Mouse (Mus musculus): ENCODE measurements at regions not wholly inside any gene's neighbourhood (a gene's known extent, or its start where the extent isn't known, plus 50 kb on each side); places are given as distances from the start of the nearest gene placed in this dataset.

- H3K27me3 ChIP-seq (replicated peaks; ENCODE audit: control insufficient read depth, insufficient read depth, low read length): no peaks in the 10 kb centered on the region
- H3K36me3 ChIP-seq (ENCODE audit: control insufficient read depth, insufficient read depth, low read length): no peaks in the 10 kb centered on the region
- peak overlapping the region; percentile 6 for H3K4me2 ChIP-seq (ENCODE audit: low read depth, low read length)
- peaks cover 24% of the 10 kb centered on the region for H3K4me1 ChIP-seq (ENCODE audit: control insufficient read depth, insufficient read depth, low read length)
- no peaks in the 10 kb centered on the region for H3K9me3 ChIP-seq (ENCODE audit: control insufficient read depth, low read length)
- H3K9ac ChIP-seq (ENCODE audit: low read depth, low read length): peak overlapping the region; percentile 34; the same call in 1 of the 2 replicates
- no peak overlapping the region for H3K4me3 ChIP-seq (ENCODE audit: low read depth, low read length)
- ATAC-seq (ENCODE audit: low read depth) (peak; percentile 41), DNase-seq (ENCODE audit: low spot score) (peak; percentile 50)
- WGBS: 41% methylated on average over 18 of the region's 18 CpGs
- H3K27ac ChIP-seq (replicated peaks; ENCODE audit: low read depth, low read length): peak overlapping the region; percentile 85
Observed at GRCm38 (mm10) chr6:50846740-50847516, 192.7 kb upstream of the Npvf start.

- H3K9ac ChIP-seq (ENCODE audit: low read depth, low read length): no peak overlapping the region
- WGBS: 60% methylated on average over 7 of the region's 7 CpGs
Observed at GRCm38 (mm10) chr6:50847548-50847947, 193.3 kb upstream of the Npvf start.

GRCm38 (mm10) chr6:50859162-50859561 is 204.9 kb upstream of the Npvf start:
- no peaks in the 10 kb centered on the region for H3K27me3 ChIP-seq (replicated peaks; ENCODE audit: control insufficient read depth, insufficient read depth, low read length)
- no peaks in the 10 kb centered on the region for H3K36me3 ChIP-seq (ENCODE audit: control insufficient read depth, insufficient read depth, low read length)
- no peak overlapping the region for H3K4me3 ChIP-seq (ENCODE audit: low read depth, low read length)
- H3K9me3 ChIP-seq (ENCODE audit: control insufficient read depth, low read length): no peaks in the 10 kb centered on the region
- no peak overlapping the region for H3K4me2 ChIP-seq (ENCODE audit: low read depth, low read length)
- H3K4me1 ChIP-seq (ENCODE audit: control insufficient read depth, insufficient read depth, low read length): no peaks in the 10 kb centered on the region
- ATAC-seq (ENCODE audit: low read depth) (no peak), DNase-seq (ENCODE audit: low spot score) (no peak)
- WGBS: 82% methylated on average over 4 of the region's 4 CpGs
- no peak overlapping the region for H3K9ac ChIP-seq (ENCODE audit: low read depth, low read length)
- no peak overlapping the region for H3K27ac ChIP-seq (replicated peaks; ENCODE audit: low read depth, low read length)

More at GRCm38 (mm10) chr6:50847548-50847947, 193.3 kb upstream of the Npvf start:
- peak overlapping the region; percentile 84 for H3K27ac ChIP-seq (replicated peaks; ENCODE audit: low read depth, low read length)
- no peak overlapping the region for H3K4me2 ChIP-seq (ENCODE audit: low read depth, low read length)
- no peaks in the 10 kb centered on the region for H3K36me3 ChIP-seq (ENCODE audit: control insufficient read depth, insufficient read depth, low read length)
- peaks cover 24% of the 10 kb centered on the region for H3K4me1 ChIP-seq (ENCODE audit: control insufficient read depth, insufficient read depth, low read length)
- DNase-seq (ENCODE audit: low spot score) (peak; percentile 57), ATAC-seq (ENCODE audit: low read depth) (0 out of 2 replicates have a peak, but pooled peaks have one; percentile 37)
- no peaks in the 10 kb centered on the region for H3K9me3 ChIP-seq (ENCODE audit: control insufficient read depth, low read length)
- H3K4me3 ChIP-seq (ENCODE audit: low read depth, low read length): no peak overlapping the region
- H3K27me3 ChIP-seq (replicated peaks; ENCODE audit: control insufficient read depth, insufficient read depth, low read length): no peaks in the 10 kb centered on the region

GRCm38 (mm10) chr6:50877991-50878390 is 223.8 kb upstream of the Npvf start:
- Histone ChIP-seq H3K4me1 (ENCODE audit: control insufficient read depth, insufficient read depth, low read length) (peaks cover 9% of the 10 kb centered on the region), H3K36me3 (ENCODE audit: control insufficient read depth, insufficient read depth, low read length) (no peaks in the 10 kb centered on the region)
- DNase-seq (ENCODE audit: low spot score): no peak

GRCm38 (mm10) chr6:50882298-50882697 is 228.1 kb upstream of the Npvf start:
- no peaks in the 10 kb centered on the region for H3K27me3 ChIP-seq (replicated peaks; ENCODE audit: control insufficient read depth, insufficient read depth, low read length)
- DNase-seq (ENCODE audit: low spot score): no peak
- H3K9ac ChIP-seq (ENCODE audit: low read depth, low read length): no peak overlapping the region; the same call in 1 of the 2 replicates
- no peak overlapping the region for H3K4me2 ChIP-seq (ENCODE audit: low read depth, low read length)
- H3K9me3 ChIP-seq (ENCODE audit: control insufficient read depth, low read length): no peaks in the 10 kb centered on the region
- 47% methylated on average over 3 of the region's 3 CpGs for WGBS
- no peak overlapping the region for H3K4me3 ChIP-seq (ENCODE audit: low read depth, low read length)
- no peaks in the 10 kb centered on the region for H3K36me3 ChIP-seq (ENCODE audit: control insufficient read depth, insufficient read depth, low read length)
- H3K4me1 ChIP-seq (ENCODE audit: control insufficient read depth, insufficient read depth, low read length): peaks cover 18% of the 10 kb centered on the region
- ATAC-seq (ENCODE audit: low read depth): no peak
- H3K27ac ChIP-seq (replicated peaks; ENCODE audit: low read depth, low read length): peak overlapping the region; percentile 80

More at GRCm38 (mm10) chr6:50877991-50878390, 223.8 kb upstream of the Npvf start:
- Histone ChIP-seq H3K9me3 (ENCODE audit: control insufficient read depth, low read length) (no peaks in the 10 kb centered on the region), H3K27me3 (replicated peaks; ENCODE audit: control insufficient read depth, insufficient read depth, low read length) (no peaks in the 10 kb centered on the region), H3K4me2 (ENCODE audit: low read depth, low read length) (no peak overlapping the region), H3K27ac (replicated peaks; ENCODE audit: low read depth, low read length) (no peak overlapping the region), H3K9ac (ENCODE audit: low read depth, low read length) (no peak overlapping the region), H3K4me3 (ENCODE audit: low read depth, low read length) (no peak overlapping the region)
- WGBS: 64% methylated on average over 5 of the region's 5 CpGs
- no peak for ATAC-seq (ENCODE audit: low read depth)

GRCm38 (mm10) chr6:50882759-50883158 is 228.5 kb upstream of the Npvf start:
- H3K4me2 ChIP-seq (ENCODE audit: low read depth, low read length): no peak overlapping the region
- no peaks in the 10 kb centered on the region for H3K9me3 ChIP-seq (ENCODE audit: control insufficient read depth, low read length)
- H3K27ac ChIP-seq (replicated peaks; ENCODE audit: low read depth, low read length): peak overlapping the region; percentile 83
- peaks cover 18% of the 10 kb centered on the region for H3K4me1 ChIP-seq (ENCODE audit: control insufficient read depth, insufficient read depth, low read length)
- ATAC-seq (ENCODE audit: low read depth) (no peak), DNase-seq (ENCODE audit: low spot score) (peak; percentile 70)
- no peak overlapping the region for H3K9ac ChIP-seq (ENCODE audit: low read depth, low read length)
- no peak overlapping the region for H3K4me3 ChIP-seq (ENCODE audit: low read depth, low read length)
- no peaks in the 10 kb centered on the region for H3K27me3 ChIP-seq (replicated peaks; ENCODE audit: control insufficient read depth, insufficient read depth, low read length)
- H3K36me3 ChIP-seq (ENCODE audit: control insufficient read depth, insufficient read depth, low read length): no peaks in the 10 kb centered on the region
- WGBS: 40% methylated on average over 4 of the region's 4 CpGs

- no peak overlapping the region for H3K4me2 ChIP-seq (ENCODE audit: low read depth, low read length)
- H3K9me3 ChIP-seq (ENCODE audit: control insufficient read depth, low read length): no peaks in the 10 kb centered on the region
- no peaks in the 10 kb centered on the region for H3K36me3 ChIP-seq (ENCODE audit: control insufficient read depth, insufficient read depth, low read length)
- no peak overlapping the region for H3K27ac ChIP-seq (replicated peaks; ENCODE audit: low read depth, low read length)
- WGBS: 92% methylated on average over 4 of the region's 4 CpGs
- no peaks in the 10 kb centered on the region for H3K27me3 ChIP-seq (replicated peaks; ENCODE audit: control insufficient read depth, insufficient read depth, low read length)
- DNase-seq (ENCODE audit: low spot score): no peak
- ATAC-seq (ENCODE audit: low read depth): no peak
- peaks cover 18% of the 10 kb centered on the region for H3K4me1 ChIP-seq (ENCODE audit: control insufficient read depth, insufficient read depth, low read length)
- no peak overlapping the region for H3K4me3 ChIP-seq (ENCODE audit: low read depth, low read length)
- no peak overlapping the region for H3K9ac ChIP-seq (ENCODE audit: low read depth, low read length)
Observed at GRCm38 (mm10) chr6:50885031-50885430, 230.8 kb upstream of the Npvf start.

- Histone ChIP-seq H3K4me2 (ENCODE audit: low read depth, low read length) (no peak overlapping the region), H3K4me3 (ENCODE audit: low read depth, low read length) (no peak overlapping the region), H3K9ac (ENCODE audit: low read depth, low read length) (no peak overlapping the region), H3K27me3 (replicated peaks; ENCODE audit: control insufficient read depth, insufficient read depth, low read length) (no peaks in the 10 kb centered on the region), H3K9me3 (ENCODE audit: control insufficient read depth, low read length) (no peaks in the 10 kb centered on the region), H3K27ac (replicated peaks; ENCODE audit: low read depth, low read length) (no peak overlapping the region), H3K4me1 (ENCODE audit: control insufficient read depth, insufficient read depth, low read length) (peaks cover 22% of the 10 kb centered on the region), H3K36me3 (ENCODE audit: control insufficient read depth, insufficient read depth, low read length) (no peaks in the 10 kb centered on the region)
- WGBS: 76% methylated on average over 8 of the region's 8 CpGs
- DNase-seq (ENCODE audit: low spot score): no peak
- no peak for ATAC-seq (ENCODE audit: low read depth)
Observed at GRCm38 (mm10) chr6:50885771-50886360, 231.6 kb upstream of the Npvf start.
